Mouse (Mus musculus): ENCODE results near the gene Pfkfb2.

Pfkfb2 gene

DNA sequence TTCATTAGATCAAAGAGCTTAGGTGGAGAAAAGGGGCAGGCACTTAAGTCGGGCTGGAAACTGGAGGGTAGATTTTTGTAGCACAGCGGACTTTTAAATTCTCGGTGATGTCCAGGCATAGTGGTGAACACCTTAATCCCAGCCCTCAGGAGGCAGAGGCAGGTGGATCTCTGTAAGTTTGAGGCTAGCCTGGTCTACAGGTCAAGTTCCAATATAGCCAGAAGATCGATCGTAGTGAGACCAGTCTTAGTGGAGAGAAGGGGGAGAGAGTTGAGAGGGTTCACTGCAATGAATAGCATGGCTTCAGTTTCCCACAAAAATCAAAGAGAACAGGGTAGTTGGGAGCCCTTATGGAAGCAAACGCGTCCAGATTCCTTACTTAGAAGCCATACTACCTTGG lies 8.9 kb upstream of the Pfkfb2 start:
- WGBS: 94% methylated on average over 7 of the region's 7 CpGs

DNA sequence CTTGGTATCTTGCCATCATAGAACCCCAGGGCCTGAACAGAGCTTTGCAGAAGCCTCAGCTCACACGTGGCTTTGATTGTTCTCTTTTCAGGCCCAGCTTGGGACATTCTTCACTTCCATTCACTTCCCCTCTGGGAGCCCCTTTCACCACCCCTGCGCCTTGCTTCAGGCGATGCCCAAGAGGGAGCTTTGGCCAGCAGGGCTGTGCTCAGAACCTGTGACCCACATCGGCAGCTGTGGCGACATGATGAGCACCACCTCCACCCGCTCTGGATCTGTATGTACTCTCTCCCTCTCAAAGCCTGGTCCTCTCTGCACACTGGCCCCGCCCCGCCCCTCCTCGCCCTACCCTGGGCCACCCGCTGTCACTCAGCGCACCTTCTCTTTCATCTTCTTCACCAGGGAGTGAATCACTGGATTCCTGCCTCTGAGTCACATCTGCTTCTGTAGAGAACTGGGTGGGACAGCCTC lies 8.4 kb upstream of the Pfkfb2 start:
- WGBS: 67% methylated on average over 11 of the region's 11 CpGs

DNA sequence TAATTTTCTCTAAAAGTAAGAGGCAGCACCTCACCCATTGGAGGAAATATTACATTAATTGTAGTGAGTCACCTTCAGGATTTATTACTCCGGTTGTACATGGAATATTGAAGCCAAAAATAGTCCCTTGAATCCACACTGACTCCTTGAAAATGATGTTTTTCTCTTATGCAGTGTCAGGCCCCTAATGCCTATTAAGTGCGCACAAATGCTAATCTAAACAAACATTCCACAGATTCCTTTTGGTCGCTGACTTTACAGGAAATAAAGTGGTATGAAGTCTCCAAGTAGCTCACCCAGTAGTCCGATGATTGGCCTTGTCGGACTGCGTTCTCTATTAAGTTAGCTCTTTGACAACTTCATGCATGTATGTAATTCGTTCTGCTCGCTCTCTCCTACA lies 5.8 kb upstream of the Pfkfb2 start:
- WGBS: 81% methylated on average over 8 of the region's 8 CpGs

DNA sequence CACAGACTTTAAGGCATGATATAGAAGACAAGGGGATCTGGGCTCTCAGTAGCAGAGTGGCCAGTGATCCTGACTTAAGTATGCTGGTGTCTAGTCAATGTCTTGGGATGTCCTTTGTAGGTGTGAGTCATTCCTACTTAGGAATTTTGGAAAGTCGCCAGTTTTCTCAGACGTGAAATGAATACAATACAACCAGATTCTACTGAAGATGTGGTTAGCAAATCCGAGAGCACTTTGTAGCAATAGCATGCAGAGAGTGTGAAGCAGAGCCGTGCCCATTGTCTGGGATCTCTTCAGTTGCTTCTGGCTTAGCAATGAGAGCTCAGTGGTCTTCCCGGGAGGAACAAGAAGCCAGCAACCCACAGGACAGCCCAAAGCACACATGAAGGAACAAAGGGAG lies 5.4 kb upstream of the Pfkfb2 start:
- WGBS: 43% methylated on average over 5 of the region's 5 CpGs

DNA sequence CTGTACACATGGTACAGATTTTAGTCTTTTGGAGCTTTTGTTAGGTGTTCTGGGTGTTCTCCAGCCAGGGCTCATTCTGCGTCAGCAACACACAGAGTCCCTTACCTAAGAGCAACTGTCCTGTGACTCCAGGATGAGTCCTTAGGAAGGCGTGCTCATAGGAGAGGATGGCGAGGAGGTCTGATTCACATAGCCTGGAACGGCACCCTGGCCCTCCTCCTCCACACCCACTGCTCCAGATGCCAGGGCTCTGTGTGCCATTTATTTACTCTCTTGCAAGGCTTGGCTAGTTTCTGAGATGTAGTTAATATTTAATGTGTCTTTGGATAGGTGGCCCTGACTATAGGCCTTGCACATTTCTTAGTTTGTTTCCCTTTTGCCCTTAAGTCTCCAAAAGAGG lies 4.6 kb upstream of the Pfkfb2 start:
- WGBS: 59% methylated on average over 4 of the region's 4 CpGs

DNA sequence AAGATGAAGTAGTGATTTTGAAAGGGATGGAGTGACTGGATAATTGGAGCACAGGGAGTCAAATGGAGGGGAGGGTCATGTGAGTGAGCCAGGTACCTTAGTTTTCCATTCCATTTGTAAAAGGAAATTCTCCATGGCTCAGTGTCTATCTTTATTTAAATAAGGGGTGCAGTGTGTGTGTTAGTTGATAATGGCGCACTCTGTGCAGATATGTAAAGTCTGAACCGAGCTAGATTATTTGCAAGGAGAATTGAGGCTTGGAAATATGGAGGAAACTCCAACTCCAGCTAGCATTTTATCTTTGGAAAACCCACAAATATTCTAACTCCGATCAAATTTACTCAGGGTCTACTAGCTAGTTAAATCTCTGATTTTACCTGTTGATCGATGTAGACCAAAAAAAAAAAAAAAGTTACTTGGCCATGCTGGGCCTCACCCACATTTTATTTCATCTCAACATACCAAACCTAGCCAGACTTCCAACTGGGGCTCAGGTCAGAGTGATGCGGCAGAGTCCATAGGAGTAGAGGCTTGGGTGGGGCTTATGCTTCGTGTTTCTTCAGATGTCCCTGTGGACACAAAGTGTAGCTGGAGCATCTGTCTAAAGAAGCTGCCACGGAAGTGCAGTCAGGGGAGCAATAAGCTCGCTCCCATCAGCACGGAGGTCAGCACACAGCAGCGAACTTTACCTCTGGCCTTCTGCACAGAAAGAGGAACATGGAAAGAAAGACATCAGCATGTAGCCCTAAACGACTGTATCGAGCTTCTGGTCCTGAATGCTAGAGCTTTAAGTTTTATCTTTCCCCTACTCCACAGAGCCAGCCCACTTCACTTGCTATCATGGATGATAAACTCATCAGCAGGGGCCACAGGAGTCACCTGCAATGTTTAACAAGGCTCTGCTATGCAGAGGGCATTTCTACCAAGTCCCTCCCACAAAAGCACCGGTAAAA lies 3.9 kb upstream of the Pfkfb2 start:
- 89% methylated on average over 13 of the region's 13 CpGs for WGBS

DNA sequence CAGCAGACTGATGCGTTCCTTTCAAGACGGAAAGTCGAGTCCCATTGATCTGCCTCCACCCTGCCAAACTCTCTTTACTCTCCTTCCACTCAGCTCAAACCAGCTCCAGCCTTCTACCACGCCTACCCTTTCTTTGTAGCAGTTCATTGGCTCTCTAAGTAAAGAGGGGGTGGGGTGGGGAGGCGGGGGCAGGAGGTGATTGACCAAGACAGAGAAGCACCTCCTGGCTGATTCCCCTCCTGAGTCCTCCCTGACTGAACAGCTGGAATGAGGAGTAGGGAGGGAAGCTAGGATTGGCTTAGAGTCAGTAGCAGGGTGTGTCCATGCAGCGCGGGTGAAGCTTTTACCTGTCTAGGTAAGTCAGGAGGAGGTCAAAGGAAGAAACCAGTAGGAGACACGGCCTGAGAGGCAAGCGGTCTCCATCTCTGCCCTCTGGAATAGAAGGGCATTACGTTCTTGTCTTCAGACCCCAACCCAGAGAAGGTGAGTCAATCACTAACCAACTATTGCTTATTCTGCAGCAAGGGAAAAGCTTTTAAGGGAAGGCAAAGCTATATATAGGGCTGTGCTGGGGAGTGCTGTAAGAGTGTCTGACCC lies 2.8 kb upstream of the Pfkfb2 start, which contains the start of gene AA986860:
Gene AA986860 (plus strand): TSS at position 236 of the 597 bp plus-strand sequence.
- WGBS: 31% methylated on average over 10 of the region's 10 CpGs

DNA sequence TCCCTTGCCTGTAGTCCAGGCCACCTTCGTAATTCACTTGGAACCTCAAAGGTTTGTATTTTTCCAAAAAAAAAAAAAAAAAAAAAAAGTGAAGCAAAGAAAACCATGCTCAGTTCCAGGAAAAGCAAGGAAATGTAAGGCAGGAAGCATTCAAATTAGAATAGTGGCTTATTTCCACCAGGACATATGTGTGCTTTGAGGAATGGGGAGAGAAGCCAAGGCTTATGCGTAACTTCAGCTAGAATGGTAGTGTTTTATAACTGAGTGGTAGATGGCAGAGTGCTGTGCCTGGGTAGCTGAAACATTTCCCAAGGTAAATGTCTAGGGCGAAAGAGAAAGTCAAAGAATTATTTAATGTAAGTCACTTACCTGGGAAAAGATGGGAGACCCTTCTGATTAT lies 345 bp downstream of the Pfkfb2 start:
- 55% methylated on average over 3 of the region's 3 CpGs for WGBS

DNA sequence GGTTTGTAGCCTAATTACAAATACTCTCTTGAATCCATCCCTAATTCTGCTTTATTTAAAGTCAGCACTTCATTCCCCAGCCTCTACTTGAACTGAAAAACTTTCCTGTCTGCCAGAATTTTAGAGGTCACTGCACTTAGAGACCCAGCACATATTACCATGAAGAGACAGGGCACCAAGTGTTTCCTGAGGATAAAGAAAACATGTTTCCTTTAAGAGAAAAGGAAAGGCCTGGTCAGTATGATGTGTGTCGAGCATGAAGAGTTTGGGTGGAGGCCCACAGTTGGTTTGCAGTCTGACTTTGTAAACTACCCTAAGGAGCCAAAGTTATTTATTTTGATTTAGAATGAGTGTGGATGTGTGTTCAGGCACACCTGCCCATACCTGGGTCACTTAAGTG lies 983 bp downstream of the Pfkfb2 start:
- WGBS: 67% methylated on average over 1 of the region's 1 CpGs

DNA sequence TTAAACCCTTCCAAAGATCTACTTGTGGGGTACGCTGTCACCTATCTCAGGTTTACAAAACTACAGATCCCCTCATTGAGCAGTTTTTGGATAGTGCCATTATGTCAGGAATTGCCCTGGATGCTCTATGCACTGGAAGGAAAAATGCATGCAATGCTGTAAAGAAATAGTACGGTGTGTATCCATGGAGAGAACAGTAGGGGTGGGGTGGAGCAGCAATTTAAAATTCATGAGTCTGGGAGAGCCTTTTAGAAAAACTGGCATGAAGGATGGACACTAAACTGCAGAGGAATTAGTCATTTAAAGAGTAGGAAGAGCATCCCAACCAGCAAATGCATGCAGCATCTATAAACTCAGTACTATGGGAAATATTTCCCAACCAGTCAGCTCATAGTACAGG lies 2.7 kb downstream of the Pfkfb2 start:
- 56% methylated on average over 2 of the region's 2 CpGs for WGBS

DNA sequence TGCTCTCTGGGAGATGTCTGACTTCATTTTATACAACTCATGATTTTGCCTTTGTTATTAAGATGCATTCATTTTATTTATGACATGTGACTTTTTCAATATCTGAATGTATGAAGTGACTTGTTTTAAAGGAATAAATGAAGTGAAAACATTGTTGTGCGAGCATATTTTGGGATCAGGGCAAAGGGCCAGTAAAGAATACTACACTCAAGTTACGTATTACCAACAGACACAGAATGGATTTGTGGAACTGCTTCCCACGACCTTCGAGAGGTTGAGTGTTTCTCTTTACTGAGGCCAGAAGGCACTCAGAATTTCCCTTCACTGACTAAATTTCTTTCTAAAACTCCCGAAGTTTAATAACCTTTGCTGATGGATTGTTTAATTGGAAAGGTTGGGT lies 4.8 kb downstream of the Pfkfb2 start:
- WGBS: 86% methylated on average over 5 of the region's 5 CpGs

DNA sequence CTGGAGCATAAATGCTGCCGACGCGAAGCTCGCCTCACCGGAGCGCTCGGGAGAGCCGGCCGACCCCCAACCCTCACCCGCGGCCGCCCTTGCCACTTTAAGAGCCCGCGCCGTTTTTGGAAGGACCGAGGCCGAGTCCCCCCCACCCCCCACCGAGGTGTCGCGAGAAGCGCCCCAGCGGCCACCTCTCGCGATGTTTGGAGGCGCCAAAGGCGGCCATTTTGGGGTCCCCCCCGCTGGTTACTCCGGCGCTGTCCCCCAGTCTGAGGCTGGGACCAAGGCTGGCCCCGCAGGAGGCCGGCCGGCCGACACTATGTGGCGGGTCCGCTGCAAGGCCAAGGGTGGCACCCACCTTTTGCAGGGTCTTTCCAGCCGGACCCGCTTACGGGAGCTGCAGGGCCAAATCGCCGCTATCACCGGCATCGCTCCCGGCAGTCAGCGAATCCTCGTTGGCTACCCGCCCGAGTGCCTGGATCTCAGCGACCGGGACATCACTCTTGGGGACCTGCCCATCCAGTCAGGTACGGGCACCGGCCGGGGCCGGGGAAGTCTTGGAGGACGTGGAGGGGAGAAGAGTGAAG lies 11.7 kb downstream of the Pfkfb2 start, which contains the start of gene Yod1:
Gene Yod1 (plus strand): TSS at position 37 of the 581 bp plus-strand sequence.
- under 1% methylated on average over 54 of the region's 54 CpGs for WGBS

DNA sequence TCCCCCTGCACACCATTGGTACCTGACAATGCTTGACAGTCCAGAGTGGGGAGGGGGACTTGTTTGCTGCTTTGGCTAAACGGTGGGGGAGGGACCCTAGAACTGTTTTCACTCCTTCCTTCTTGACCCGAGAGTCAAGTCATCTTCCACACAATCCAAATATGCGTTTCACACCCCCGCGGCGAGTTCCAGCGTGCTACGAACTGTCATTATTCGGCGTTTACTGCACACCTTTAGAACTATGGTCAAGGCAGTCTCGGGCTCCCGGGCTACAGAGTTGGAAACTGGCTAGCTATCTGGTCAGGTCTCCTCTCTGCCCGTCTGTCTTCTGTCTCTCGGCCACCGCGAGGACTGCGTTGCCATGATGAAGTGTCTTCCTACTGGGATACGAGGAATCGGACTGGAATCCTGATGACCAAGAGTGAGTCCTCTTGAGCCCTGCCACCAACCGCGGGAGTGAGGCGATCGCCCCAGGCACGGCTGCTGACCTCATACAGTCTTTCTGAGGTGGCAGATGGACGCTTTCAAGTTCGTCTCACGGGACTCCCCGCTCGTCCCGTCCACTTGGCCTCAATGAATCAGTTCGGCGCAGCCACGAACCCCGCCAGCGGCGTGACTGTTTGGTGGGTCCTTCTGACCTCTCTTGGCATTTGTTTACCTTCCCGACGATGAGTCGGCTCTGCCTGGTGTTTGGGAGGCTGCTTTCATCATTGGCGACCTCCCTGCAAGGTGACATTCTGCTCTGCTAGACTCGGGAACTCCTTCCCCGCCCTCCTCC lies 12.4 kb downstream of the Pfkfb2 start:
- under 1% methylated on average over 42 of the region's 42 CpGs for WGBS

DNA sequence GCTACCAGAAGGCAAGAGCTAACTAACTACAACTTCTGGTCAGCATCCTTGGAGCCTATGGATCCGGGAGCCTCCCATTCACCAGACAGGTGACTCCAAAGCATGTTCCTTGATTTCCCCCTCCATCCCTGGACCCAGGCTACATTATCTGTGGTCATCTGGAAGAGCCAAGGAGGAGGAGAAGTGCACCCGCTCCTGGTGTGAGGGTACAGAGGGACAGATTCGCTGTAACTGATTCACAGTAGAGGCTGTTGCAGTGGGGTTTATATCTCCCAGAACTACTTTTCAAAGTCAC lies 12.9 kb downstream of the Pfkfb2 start:
- WGBS: 0% methylated on average over 3 of the region's 3 CpGs

DNA sequence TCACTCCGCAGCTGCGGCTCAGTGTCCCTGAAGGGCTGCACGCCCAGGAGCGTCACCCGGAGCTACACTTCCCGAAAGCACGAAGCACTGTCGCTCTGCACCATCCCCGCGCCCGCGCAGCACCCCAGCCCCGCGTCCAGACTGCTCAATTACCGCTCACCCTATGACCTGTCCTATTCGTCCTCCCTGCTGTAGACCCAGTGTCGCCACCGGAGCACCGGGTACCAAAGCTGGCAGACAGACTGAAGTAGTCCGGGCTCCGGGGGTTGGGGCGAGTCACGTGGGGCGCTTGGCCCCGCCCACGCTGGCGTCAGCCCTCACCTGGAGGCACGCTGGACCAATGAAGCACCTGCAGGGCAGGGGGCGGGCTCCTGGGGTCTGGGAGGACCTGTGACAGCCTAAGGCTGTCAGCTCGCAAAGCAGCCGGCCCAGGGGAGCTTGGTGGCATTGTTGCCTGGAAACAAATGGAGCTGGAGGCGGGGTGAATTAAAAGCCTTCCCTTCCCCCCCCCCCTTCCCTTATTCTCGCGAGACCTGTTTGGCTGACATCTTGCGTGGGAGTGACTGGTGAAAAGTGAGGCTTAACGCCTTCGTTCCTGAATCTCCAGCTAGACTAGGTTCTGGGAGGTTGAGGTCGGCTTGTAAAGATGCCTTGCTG lies 13.4 kb downstream of the Pfkfb2 start, which contains the start of gene Gm29427:
Gene Gm29427 (minus strand): TSS at position 239 of the 657 bp plus-strand sequence.
- under 1% methylated on average over 38 of the region's 38 CpGs for WGBS

DNA sequence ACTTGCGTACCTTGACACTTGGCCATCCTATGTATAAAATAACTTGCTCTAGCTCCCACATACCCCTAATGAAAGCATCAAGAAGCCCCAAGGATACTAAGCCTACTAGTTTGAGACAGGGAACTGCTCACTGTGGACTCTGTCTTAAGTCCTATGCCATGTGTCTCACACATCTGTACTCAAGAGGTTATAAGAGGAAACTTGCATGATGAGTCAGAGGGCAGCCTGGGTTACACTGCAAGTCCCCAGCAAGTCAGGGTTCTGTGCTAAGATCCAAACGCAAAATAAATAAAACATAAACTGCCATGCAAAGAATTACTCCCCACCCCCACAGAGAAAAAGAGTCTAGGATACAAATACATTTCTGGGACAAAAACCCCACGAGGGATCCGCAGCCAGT lies 15.0 kb downstream of the Pfkfb2 start:
- WGBS: 60% methylated on average over 4 of the region's 4 CpGs

DNA sequence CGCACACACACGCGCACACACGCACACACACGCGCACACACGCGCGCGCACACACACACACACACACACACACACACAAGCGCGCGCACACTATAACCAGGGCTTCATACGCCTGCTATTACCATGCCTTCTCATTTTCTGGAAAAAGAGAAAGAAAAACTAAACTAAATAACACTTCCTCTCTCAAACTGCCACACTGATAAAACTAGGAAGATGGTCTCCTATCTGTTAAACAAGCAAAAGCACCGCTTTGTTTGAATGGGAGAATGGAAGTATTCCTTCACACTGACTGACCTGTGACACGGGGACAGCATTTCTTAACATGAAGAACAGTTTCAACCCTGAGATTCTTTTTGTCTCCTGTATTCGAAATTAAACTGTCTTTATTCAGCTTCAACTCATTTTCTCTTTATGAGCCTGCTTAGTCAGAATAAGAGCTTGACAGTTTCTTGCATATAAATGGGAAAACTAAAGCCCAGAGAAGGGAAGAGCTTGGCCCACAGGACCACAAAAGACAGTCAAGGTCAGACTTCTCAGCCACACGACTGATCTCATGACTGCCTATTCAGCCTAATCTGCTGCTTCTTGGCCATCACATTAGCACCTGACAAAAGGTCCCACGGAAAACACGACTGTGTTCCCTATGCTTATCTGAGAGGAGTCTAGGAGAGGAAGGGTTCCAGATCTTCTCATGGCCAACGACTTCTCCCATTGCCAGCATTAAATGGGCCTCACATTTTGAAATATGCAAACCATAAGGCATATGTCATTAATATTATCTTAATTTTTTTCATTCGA lies 18.6 kb downstream of the Pfkfb2 start:
- 91% methylated on average over 22 of the region's 22 CpGs for WGBS

DNA sequence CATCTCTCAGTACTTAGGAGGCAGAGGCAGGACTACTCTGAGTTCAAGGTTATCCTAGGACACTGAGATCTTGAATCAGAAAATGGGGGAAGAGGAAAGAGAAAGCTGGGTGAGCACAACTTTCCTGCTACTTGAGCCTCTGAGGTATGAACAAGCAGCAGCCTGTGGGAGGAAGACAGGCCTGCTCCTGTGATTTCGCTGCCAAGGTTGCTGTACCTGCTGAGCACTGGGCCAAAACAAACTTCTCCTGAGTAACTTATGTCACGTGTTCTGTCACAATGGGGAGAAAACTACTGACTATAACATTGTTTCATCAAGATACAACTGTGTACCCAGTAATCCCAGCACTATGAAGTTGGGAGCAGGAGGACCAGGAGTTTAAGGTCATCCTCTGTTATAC lies 25.4 kb downstream of the Pfkfb2 start:
- 78% methylated on average over 2 of the region's 2 CpGs for WGBS

DNA sequence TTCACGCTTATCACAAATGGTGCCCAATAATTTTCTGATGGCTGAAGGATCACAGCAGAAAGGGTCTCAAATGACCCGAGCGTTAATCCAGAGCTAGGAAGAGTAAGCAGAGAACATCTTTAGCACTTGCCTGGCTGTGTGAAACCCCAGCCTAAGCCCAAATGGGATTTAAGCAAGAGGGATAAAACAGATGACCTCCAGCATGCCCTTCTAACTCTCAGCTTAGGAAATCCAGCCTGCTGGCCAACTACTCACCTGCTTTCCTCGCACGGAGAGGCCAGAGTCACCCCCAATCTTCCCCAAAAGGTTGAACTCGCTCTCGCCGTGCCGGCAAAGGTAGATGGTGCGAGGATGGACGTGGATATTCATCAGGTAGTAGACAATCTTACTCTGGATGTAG lies 27.1 kb downstream of the Pfkfb2 start:
- WGBS: 97% methylated on average over 11 of the region's 11 CpGs

DNA sequence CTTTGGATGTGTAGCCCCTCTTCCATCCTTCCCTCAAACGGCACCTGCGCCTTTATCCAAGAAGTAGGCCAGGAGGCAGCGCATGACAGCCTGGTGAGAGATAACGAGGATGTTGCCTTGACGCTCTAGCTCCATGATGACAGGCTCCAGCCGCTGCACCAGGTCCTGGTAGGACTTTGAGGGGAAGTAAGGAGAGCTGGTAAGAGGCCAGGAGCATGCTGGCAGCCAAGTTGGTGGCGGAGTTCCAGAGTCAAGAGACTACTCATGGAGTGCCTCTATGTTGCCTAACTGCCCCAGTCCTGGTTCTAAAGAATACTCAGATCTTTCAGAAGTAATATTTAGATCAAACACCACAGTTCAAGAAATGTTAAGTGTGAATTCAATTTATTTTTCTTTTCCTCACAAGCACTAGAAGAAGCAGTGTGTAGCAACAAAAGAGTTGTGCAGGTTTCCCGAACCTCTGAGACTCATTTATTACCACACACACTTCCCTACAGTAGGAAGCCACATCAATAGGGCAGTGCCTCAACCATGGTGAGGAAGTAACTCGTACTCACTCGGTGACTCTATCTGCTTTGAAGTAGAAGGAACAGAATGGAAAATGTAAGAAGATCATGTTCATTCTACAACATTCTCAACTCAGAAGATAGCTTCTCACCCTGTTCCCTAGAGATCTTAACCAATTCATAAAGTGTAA lies 29.0 kb downstream of the Pfkfb2 start:
- 64% methylated on average over 10 of the region's 10 CpGs for WGBS

Measured in cerebral cortex, adult 2 months (tissue).